Mouse (Mus musculus) adrenal gland, postnatal 14 days (tissue): ENCODE measurements around the gene Tcf7l2. TPM values are rescaled to one million over a fixed set of nuclear protein-coding genes. Genes with fewer than 3 reads are reported as not detected.

Experiments
- DNase-seq: peaks from one replicate; pipeline ENCODE4 v3.0.0; 2021; ENCODE audit warnings: mixed read lengths
- total RNA-seq: library from RNA; stranded (reverse); gene quantifications from 2 replicates; pipeline ENCODE4 v1.2.3, GENCODE M21; 2021

The Tcf7l2 gene
- total RNA-seq, 1 experiment from 2014 or later: 26.6 TPM

DNA sequence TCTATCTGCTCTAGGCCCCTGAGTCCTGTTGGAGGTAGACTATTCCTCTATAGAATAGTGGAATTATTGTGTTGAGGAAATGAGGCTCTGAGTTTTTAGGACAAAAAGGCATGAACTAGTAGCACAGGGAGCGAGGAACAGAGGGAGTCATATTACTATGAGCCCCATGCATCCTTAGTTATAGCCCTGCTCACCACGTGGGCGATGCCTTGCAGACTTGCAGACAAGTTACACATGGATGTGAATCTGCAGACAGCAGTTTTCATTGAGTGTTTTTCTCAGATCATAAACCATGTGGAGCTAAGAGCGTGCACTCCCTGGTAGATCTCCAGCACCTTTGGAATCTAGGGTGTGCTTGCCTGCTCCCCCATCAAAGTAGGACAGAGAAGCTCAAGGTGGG lies 90.5 kb downstream of the Tcf7l2 start:
- no peak for DNase-seq

GRCm38 (mm10) chr19:55833807-55834385 lies 92.3 kb downstream of the Tcf7l2 start:
- DNase-seq: no peak

GRCm38 (mm10) chr19:55836930-55837687 lies 95.5 kb downstream of the Tcf7l2 start:
- no peak for DNase-seq

DNA sequence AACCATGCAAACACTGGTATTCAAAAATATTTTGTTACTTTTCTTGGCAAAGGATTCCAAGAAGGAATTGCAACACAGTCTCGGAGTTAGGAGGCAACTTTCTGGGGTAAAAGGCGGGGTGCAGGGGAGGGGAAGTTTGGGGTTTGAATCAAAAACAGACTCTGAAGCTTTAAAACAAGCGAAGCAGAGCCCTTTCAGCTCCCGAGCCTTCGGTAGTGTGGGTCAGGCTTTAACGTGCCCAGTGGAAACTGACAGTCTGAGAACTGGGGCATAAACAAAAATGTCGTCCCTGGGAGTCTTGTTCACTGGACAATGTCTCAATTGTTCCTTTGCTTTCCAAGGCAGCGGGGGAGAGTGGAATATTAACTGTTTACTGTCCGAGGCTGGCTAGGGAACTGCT lies 96.3 kb downstream of the Tcf7l2 start:
- no peak for DNase-seq

DNA sequence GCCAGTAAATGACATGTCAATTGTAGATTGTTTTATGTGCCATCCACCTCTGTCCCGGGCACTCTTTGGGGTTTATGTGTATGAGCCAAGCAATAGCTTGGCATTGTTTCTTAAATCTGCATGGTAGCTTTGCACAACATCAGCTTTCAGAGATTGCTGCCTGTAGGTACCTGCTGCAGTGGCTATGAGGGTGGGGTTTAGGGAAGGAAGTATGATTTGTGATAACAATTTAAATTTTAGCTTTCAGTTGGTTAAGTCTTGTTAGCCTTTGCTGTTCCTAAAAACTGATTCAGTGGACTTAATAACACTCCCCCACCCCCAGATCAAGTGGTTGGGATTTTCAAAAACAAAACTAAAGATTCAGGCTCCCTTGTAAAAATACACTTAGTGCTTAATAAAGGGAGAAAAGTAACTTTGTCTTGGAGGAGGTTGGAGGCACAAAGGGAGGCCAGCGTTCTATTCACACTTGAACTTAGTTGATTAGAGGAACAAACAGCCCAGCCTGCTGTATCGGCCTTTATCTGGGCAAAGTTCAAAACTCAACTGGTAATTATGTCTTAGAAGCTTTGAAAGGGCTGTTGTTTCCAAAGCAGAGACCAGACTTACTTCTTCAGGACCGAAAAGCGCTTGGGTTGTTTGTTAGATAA lies 96.9 kb downstream of the Tcf7l2 start:
- DNase-seq: no peak

- no peak for DNase-seq
Measured at GRCm38 (mm10) chr19:55839036-55839555, 97.5 kb downstream of the Tcf7l2 start.

DNA sequence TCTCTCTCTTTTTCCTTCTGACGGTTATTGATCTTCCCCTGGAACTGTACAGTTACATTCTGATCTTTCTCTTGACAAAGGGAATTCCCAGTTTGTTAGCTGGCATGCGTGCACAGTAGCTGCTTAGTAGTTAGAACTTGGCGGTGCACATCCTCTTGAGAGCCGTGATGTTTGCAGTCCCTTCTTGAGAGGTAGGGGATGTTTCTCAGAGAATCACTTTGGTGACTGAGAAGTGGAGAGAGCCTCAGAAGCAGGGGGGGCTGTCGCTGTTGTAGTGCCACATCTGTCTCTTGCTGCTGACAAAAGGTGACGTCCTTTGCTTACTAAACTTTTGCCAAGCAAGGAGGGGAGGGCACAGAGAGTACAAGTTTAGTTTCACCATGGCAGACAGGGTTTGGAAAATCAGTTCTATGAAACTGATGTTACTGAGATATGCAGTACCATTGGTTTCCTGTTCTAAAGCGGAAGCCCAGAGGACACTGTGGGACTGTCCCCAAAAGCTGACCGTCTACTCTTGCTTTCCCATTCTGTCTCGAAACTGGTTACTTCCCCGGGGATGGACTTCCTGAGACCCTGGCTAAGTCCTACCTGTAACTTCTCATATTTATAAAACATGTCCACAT lies 99.0 kb downstream of the Tcf7l2 start:
- no peak for DNase-seq

DNA sequence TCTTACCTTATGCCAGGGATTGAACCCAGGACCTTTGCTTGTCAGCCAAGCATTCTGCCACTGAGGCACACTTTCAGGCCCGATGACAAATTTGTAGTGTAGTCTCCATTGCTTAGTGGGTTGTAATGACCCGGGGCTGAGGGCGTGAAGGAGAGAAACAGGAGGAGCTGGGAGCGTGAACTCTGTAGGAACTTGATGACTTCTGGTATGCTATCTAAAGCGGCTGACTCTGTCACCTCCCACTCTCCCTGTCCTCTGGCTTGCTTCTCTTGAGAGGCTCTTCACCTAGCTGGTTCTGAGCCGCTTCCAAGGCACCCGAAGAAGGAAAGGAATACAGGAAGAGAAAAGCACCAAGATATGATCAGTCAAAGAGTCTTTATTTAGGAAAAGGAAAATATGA lies 100.4 kb downstream of the Tcf7l2 start:
- no peak for DNase-seq

DNA sequence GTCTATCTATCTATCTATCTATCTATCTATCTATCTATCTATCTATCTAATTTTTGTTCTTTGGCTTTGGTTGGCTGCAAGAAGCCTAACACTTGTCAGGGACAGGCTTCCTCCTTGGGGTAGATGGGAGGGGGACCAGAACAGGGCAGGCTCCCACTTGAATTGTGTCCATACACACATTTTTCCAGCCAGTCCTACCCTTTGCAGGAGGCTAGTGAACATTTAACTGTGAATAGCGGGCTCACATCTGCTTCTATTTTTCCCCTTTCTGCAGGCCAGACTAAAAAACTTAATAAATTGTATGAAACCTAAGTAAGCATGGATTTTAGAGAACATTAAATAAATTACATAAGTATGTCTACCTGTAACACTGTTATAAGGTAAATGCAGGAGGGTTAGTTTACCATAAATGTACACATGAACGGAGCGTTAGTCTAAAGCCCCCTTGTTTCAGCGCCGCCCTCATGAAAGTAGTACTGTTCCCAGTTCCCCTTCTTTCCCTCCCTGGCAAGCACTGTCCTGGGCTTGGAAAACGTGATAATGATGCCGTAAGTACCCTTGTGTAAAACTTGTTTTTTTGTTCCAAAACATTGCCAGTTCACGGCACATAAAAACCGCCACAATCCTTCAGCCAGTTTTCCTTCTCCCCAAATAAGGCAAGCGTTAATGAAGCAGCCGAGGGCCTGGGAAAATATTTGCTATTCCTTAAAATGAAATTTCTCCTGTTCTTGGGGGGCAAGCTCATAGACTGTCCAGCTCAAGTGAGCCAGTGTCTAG lies 101.7 kb downstream of the Tcf7l2 start:
- DNase-seq: no peak

DNA sequence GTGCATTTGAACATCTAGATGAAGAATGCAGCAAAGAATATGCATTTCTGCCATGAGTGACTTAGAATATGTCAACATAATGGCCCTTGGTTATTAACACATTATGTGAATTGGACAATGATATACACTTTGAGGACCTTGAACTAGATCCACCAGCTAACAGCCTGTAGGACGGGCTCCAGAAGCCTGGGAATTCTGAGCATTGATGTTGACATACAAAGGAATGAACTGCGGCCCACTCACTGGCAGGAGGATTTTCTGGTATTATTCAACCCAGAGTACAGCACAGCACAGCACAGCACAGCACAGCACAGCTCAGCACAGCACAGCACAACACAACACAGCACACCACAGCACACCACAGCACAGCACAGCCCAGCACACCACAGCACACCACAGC lies 104.1 kb downstream of the Tcf7l2 start:
- no peak for DNase-seq

- DNase-seq: no peak
Measured at GRCm38 (mm10) chr19:55846256-55846655, 104.6 kb downstream of the Tcf7l2 start.

DNA sequence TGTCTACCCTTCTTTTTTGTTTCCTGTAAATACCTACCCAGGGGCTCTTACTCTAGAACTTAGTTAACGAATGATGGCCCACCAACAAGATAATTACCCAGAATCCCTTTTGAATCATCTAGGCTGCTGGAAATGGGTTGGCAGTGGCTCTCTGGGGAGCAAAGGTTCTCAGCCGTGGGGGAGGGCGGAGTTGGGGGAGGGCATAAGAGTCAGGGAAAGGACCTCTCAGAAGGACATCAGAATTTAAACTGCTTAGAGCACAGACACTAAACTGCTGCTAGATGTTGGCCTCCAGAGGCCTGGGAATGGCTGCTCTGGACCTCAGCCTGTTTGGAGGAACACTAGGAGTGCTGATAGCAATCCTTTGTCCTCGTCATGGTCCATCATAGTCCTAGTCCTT lies 105.4 kb downstream of the Tcf7l2 start:
- no peak for DNase-seq

DNA sequence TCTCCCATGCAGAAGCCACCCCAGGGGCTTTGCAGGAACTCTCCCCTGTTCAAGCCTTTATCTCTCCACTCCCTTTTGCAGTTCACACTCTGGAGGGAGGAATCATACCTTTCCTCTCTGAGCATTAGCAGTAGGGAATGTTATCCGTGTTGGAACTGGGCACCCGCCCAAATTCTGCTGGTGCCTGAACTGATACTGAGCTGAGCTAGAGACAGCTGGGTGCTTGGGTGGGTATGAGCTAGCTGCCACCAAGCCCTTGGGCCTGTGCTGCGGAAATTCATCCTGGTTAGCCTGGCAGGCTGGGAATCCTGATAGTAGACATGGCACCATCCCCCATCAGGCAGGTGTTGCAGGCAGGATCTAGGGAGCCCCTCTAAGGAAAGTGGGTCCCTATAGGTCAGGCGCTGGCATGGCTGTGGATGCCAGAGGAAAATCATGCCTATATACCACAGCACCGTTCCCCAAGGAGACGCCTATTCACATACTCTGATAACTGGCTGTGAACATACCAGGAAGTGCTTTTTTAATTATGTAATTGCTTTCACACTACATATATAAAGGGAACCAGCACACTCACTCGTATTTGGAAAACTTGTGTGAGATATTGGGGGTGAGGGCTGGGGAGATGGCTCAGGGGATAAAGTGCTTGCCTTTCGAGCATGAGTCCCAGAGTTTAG lies 108.9 kb downstream of the Tcf7l2 start:
- peak; percentile 37 for DNase-seq

GRCm38 (mm10) chr19:55851498-55852324 lies 110.1 kb downstream of the Tcf7l2 start:
- DNase-seq: peak; percentile 81

DNA sequence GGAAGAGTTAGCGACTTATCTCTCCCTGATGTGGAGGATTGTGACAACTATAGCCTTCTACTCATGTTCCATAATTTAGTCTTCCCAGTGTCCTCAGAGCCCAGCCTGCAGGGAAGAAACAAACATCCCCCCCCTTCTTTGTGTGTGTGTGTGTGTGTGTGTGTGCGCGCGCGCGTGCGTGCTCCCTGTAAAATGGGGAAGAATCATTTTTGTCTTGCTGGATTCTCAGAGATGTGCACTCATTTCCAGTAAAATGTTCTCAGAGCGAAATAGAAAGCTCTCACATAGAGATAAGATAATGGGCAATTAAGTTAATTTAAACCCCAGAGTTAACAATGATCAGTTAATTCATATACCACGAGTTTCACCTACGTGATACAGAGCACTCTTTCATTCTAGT lies 112.8 kb downstream of the Tcf7l2 start:
- DNase-seq: no peak

GRCm38 (mm10) chr19:55855571-55855970 lies 114.0 kb downstream of the Tcf7l2 start:
- no peak for DNase-seq

- DNase-seq: no peak
Measured at GRCm38 (mm10) chr19:55857328-55857727, 115.7 kb downstream of the Tcf7l2 start.

DNA sequence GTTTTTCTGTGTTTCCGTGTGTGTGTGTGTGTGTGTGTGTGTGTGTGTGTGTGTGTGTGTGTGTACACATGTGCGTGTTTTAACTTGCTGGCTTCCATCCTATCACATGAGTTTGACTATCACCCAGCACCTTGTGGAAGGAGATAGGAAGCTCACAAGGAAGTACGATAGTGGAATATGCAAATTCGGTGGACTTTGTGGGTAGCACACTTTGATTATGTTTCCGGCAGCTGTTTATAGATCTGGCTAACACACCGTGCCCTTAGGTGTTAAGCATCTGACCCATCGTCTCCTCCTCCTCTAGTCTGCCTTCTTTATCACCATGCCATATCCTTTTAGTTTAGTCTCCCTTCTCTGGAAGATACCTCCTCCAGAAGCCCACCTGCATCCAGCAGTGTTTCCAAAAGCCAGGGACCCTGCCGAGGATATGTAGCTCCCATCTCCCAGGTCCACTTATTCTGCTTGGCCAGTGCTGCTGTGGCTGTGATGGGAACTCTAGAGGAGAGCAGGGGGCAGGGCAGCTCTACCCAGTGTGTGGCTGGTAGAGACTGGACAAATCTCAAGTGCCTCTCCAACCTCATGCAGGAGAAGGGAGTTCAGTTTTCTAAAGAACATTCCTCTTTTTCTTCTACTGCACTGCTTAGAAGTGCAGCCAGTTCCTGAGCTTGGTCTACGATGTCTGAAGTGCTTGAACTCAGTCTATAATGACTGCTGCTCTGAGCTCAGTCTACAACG lies 118.6 kb downstream of the Tcf7l2 start:
- DNase-seq: no peak

DNA sequence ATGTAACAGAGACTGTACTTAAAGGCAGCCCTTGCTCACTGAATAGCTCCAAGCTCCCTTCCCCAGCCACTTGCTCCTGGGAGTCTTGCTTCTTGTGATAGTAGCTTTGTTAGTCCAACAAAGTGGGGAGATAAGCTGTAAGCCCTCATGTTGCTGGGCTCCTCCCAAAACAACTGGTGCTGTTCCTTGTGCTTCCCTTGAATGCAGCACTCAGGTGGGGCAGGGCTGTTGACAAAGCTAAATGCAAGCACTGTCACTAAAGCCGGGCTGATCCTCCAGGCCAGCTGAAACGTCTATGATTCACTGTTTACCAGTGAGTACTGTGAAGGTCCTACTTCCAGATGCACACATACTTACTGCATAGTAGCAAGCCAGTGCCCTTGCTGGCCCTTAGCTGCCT lies 120.1 kb downstream of the Tcf7l2 start:
- DNase-seq: no peak

DNA sequence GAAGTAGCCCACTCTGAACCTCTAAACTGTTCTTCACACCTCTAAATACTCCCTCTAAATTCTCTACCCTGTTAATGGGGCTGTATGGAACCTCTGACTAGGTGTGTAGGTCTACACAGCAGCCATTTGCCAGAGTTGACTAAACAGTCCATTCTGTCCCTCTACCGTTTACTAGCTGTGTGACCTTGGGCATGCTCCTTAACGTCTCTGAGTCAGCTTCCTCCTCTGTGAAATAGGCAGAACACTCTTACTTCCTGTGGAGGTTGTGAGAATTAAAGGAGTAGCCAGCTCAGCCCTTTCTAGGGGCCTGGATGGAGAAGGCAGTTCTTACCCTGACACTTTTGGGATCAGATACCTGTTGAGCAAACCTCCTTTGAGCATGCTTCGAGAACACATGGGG lies 120.9 kb downstream of the Tcf7l2 start:
- DNase-seq: peak; percentile 35
